Mouse (Mus musculus): ENCODE results near the gene Cdk16.

- TF ChIP-seq POLR2A (IDR thresholded peaks at IDR 0.05; ENCODE audit: borderline replicate concordance, extremely low read depth, low read depth, low read length) = no peak
- no peak for TF ChIP-seq CTCF (IDR thresholded peaks at IDR 0.05; ENCODE audit: insufficient read depth, low read length)
These were observed 25.4 kb upstream of the Cdk16 start for GRCm38 (mm10) chrX:20662317-20662715.
